In genomic region chr15:82783800-82784199, GRCm38 (mm10) we compare ENCODE assay signal across 39 mouse cellular contexts. TPM values are rescaled to one million over a fixed set of nuclear protein-coding genes. Genes with fewer than 3 reads are reported as not detected.
"Had no signal": no experiment of that assay in that cellular context is flagged by ENCODE, and none has a peak within 500 bp of the region (broad histone marks: within the 10 kb centered on the region; RNA-seq: fewer than 3 reads in every experiment).

No protein-coding gene starts in this region.

- H3K27ac ChIP-seq: forebrain, embryonic 15.5 days; heart, embryonic 13.5 days; heart, embryonic 15.5 days; hindbrain, embryonic 13.5 days; hindbrain, embryonic 15.5 days; hindbrain, postnatal 0 days; kidney, embryonic 15.5 days; limb, embryonic 13.5 days; limb, embryonic 15.5 days had no signal

- H3K9me3 ChIP-seq: forebrain, embryonic 15.5 days; heart, embryonic 13.5 days; heart, embryonic 15.5 days; hindbrain, embryonic 13.5 days; hindbrain, embryonic 15.5 days; kidney, embryonic 15.5 days; limb, embryonic 13.5 days; limb, embryonic 15.5 days had no signal

- H3K36me3 ChIP-seq: forebrain, embryonic 15.5 days; heart, embryonic 13.5 days; heart, embryonic 15.5 days; hindbrain, embryonic 13.5 days; hindbrain, embryonic 15.5 days; kidney, embryonic 15.5 days; limb, embryonic 13.5 days; limb, embryonic 15.5 days had no signal

- H3K4me1 ChIP-seq: forebrain, embryonic 15.5 days; heart, embryonic 13.5 days; heart, embryonic 15.5 days; hindbrain, embryonic 13.5 days; hindbrain, embryonic 15.5 days; kidney, embryonic 15.5 days; limb, embryonic 13.5 days; limb, embryonic 15.5 days had no signal

- H3K4me2 ChIP-seq: forebrain, embryonic 15.5 days; heart, embryonic 11.5 days; heart, embryonic 13.5 days; heart, embryonic 15.5 days; hindbrain, embryonic 13.5 days; hindbrain, embryonic 15.5 days; kidney, embryonic 15.5 days; limb, embryonic 13.5 days; limb, embryonic 15.5 days had no signal

- H3K9ac ChIP-seq: forebrain, embryonic 15.5 days; forebrain, postnatal 0 days; heart, embryonic 13.5 days; heart, embryonic 15.5 days; hindbrain, embryonic 13.5 days; hindbrain, embryonic 15.5 days; kidney, embryonic 15.5 days; limb, embryonic 13.5 days; limb, embryonic 15.5 days had no signal

- H3K4me3 ChIP-seq: forebrain, embryonic 15.5 days; heart, embryonic 13.5 days; heart, embryonic 15.5 days; hindbrain, embryonic 13.5 days; hindbrain, embryonic 15.5 days; kidney, embryonic 15.5 days; limb, embryonic 13.5 days; limb, embryonic 15.5 days had no signal

- DNase-seq: forebrain, postnatal 0 days; gastrocnemius, postnatal 14 days; gastrocnemius, postnatal 36 days; heart, adult 18-20 months; heart, postnatal 14 days; heart, postnatal 36 days; kidney, adult 18-20 months; kidney, adult 9 months; kidney, postnatal 14 days; kidney, postnatal 36 days; layer of hippocampus, adult 9-11 months; layer of hippocampus, postnatal 36 days; left cerebral cortex, postnatal 4 days had no signal

- H3K27me3 ChIP-seq: forebrain, embryonic 15.5 days; heart, embryonic 13.5 days; heart, embryonic 15.5 days; hindbrain, embryonic 13.5 days; hindbrain, embryonic 15.5 days; kidney, embryonic 15.5 days; limb, embryonic 13.5 days; limb, embryonic 15.5 days had no signal

- ATAC-seq: forebrain, embryonic 15.5 days; forebrain, postnatal 0 days; hindbrain, postnatal 0 days; intestine, embryonic 16.5 days had no signal

RNA-seq across cellular contexts. Expression of gene Cyp2d26, which starts 10.3 kb away (rescaled TPM):
- total RNA-seq: forebrain, postnatal 0 days; gastrocnemius, postnatal 14 days; gastrocnemius, postnatal 36 days; heart, adult 18-20 months; heart, postnatal 14 days; heart, postnatal 36 days; hematopoietic stem cell, adult 5-6 weeks; hindbrain, postnatal 0 days; layer of hippocampus, adult 8-10 months; layer of hippocampus, postnatal 14 days; layer of hippocampus, postnatal 36 days; left cerebral cortex, adult 18-20 months; left cerebral cortex, adult 8-10 months; left cerebral cortex, postnatal 25 days had no signal
- polyA plus RNA-seq: forebrain, embryonic 15.5 days; forebrain, postnatal 0 days; heart, embryonic 11.5 days; heart, embryonic 13.5 days; heart, postnatal 0 days; hindbrain, embryonic 11.5 days; hindbrain, embryonic 13.5 days; hindbrain, embryonic 15.5 days; hindbrain, postnatal 0 days; limb, embryonic 13.5 days had no signal

RNA-seq across cellular contexts. Expression of gene Cyp2d40, which starts 19.8 kb away (rescaled TPM):
- total RNA-seq: forebrain, postnatal 0 days; gastrocnemius, adult 18-20 months; gastrocnemius, adult 8-10 months; gastrocnemius, postnatal 14 days; gastrocnemius, postnatal 36 days; heart, adult 18-20 months; heart, postnatal 14 days; heart, postnatal 36 days; hematopoietic stem cell, adult 5-6 weeks; hindbrain, postnatal 0 days; layer of hippocampus, adult 18-20 months; layer of hippocampus, adult 8-10 months; layer of hippocampus, postnatal 14 days; layer of hippocampus, postnatal 36 days; left cerebral cortex, adult 18-20 months; left cerebral cortex, adult 8-10 months; left cerebral cortex, postnatal 10 days; left cerebral cortex, postnatal 25 days; left cerebral cortex, postnatal 4 days had no signal
- polyA plus RNA-seq: forebrain, embryonic 15.5 days; forebrain, postnatal 0 days; gonadal fat pad, adult 2 months; heart, embryonic 11.5 days; heart, embryonic 13.5 days; heart, embryonic 15.5 days; heart, postnatal 0 days; hindbrain, embryonic 11.5 days; hindbrain, embryonic 13.5 days; hindbrain, embryonic 15.5 days; hindbrain, postnatal 0 days; intestine, embryonic 14.5 days; kidney, embryonic 15.5 days; limb, embryonic 11.5 days; limb, embryonic 13.5 days; limb, embryonic 15.5 days had no signal
